ENCODE assay signal across 14 mouse cellular contexts in genomic region chr9:46083490-46083893, GRCm38 (mm10).
DNase-seq lines count a peak whose midpoint lies in the region; ATAC-seq and TF ChIP-seq lines count a peak whose summit lies in the region.
"Had no signal": no experiment of that assay in that cellular context is flagged by ENCODE, and none has a peak within 500 bp of the region (broad histone marks: within the 10 kb centered on the region; RNA-seq: fewer than 3 reads in every experiment).

No protein-coding gene starts in this region.

- no peak for TF ChIP-seq CTCF in layer of hippocampus, adult 2 months (conservative IDR thresholded peaks at IDR 0.05)

- peak overlapping the region; percentile 85 for H3K27ac ChIP-seq in layer of hippocampus, adult 2 months
- H3K27ac ChIP-seq: hindbrain, embryonic 10.5 days; kidney, embryonic 15.5 days; liver, embryonic 12.5 days had no signal

- DNase-seq in layer of hippocampus, adult 2 months (ENCODE audit: low spot score in 2 of 2), result peak in 1 of 2 experiments; percentile 64
- DNase-seq in layer of hippocampus, adult 11-12 months (ENCODE audit: low spot score), result no peak
- peak; percentile 93 for DNase-seq in brain, adult 2 months (ENCODE audit: low read depth, low spot score)
- peak; percentile 52 to 63 for DNase-seq in left cerebral cortex, postnatal 14 days (ENCODE audit: low spot score in 2 of 2)
- no peak for DNase-seq in kidney, adult 11 months
- DNase-seq in lung, postnatal 10 days, result no peak
- DNase-seq in adrenal gland, postnatal 14 days, result no peak
- DNase-seq: embryo, embryonic 11 days; lung, postnatal 14 days had no signal

- intact Hi-C loops in left cerebral cortex, postnatal 14 days (cut with DNase I), result loop anchor here (5.0 kb wide), 1 partner anchor 56 kb away; no protein-coding TSS in a partner anchor

- no peak overlapping the region for H3K4me3 ChIP-seq in layer of hippocampus, adult 2 months
- H3K4me3 ChIP-seq: hindbrain, embryonic 10.5 days; kidney, embryonic 15.5 days; liver, embryonic 12.5 days had no signal

- peak; percentile 92 for ATAC-seq in CD4-positive, CD25-positive, alpha-beta regulatory T cell, adult 4 months
- ATAC-seq: liver, embryonic 12.5 days; midbrain, embryonic 16.5 days had no signal

Comparison
In these comparisons a context has a peak if more than half of its experiments do, and no peak if none do; other contexts are left out.
1. DNase-seq: peak in brain, adult 2 months (single experiment) and left cerebral cortex, postnatal 14 days (2 of 2); none in layer of hippocampus, adult 11-12 months (single experiment), kidney, adult 11 months (single experiment), lung, postnatal 10 days (single experiment) and adrenal gland, postnatal 14 days (single experiment).